Comparison of ENCODE assay signal across 15 mouse cellular contexts in genomic region chr9:23060526-23060925, GRCm38 (mm10).
A peak's percentile ranks its signal among the peaks of the same experiment; 100 is the strongest.
DNase-seq lines count a peak whose midpoint lies in the region; ATAC-seq and TF ChIP-seq lines count a peak whose summit lies in the region.
"Had no signal": no experiment of that assay in that cellular context is flagged by ENCODE, and none has a peak within 500 bp of the region (broad histone marks: within the 10 kb centered on the region; RNA-seq: fewer than 3 reads in every experiment).

No protein-coding gene starts in this region.

- ATAC-seq in forebrain, postnatal 0 days: no peak
- no peak for ATAC-seq in intestine, embryonic 14.5 days (replicated peaks; ENCODE audit: low FRiP score, low TSS enrichment, low read depth)
- no peak for ATAC-seq in intestine, embryonic 16.5 days
- no peak for ATAC-seq in midbrain, embryonic 16.5 days

- no peaks in the 10 kb centered on the region for H3K36me3 ChIP-seq in forebrain, embryonic 10.5 days (replicated peaks)
- H3K36me3 ChIP-seq in forebrain, postnatal 0 days (ENCODE audit: insufficient read depth): no peaks in the 10 kb centered on the region
- H3K36me3 ChIP-seq in intestine, embryonic 14.5 days (ENCODE audit: control insufficient read depth, insufficient read depth, low read length): no peaks in the 10 kb centered on the region
- H3K36me3 ChIP-seq in intestine, embryonic 16.5 days (ENCODE audit: control insufficient read depth, insufficient read depth, low read length): no peaks in the 10 kb centered on the region
- H3K36me3 ChIP-seq in midbrain, embryonic 10.5 days: no peaks in the 10 kb centered on the region
- no peaks in the 10 kb centered on the region for H3K36me3 ChIP-seq in midbrain, embryonic 16.5 days (ENCODE audit: control insufficient read depth, insufficient read depth, low read length)
- H3K36me3 ChIP-seq: hindbrain, embryonic 15.5 days; limb, embryonic 12.5 days had no signal

- no peak overlapping the region for H3K9ac ChIP-seq in forebrain, postnatal 0 days
- H3K9ac ChIP-seq in intestine, embryonic 14.5 days (ENCODE audit: low read length): no peak overlapping the region
- H3K9ac ChIP-seq in intestine, embryonic 16.5 days (ENCODE audit: low read depth, low read length): no peak overlapping the region
- H3K9ac ChIP-seq in midbrain, embryonic 16.5 days (ENCODE audit: low read depth, low read length): no peak overlapping the region
- H3K9ac ChIP-seq: hindbrain, embryonic 15.5 days; limb, embryonic 12.5 days had no signal

- no peak overlapping the region for H3K4me3 ChIP-seq in forebrain, embryonic 10.5 days
- H3K4me3 ChIP-seq in forebrain, postnatal 0 days (ENCODE audit: low read depth, low read length): no peak overlapping the region
- no peak overlapping the region for H3K4me3 ChIP-seq in intestine, embryonic 14.5 days (ENCODE audit: low read depth, low read length)
- H3K4me3 ChIP-seq in intestine, embryonic 16.5 days (ENCODE audit: low read length): no peak overlapping the region
- H3K4me3 ChIP-seq in midbrain, embryonic 10.5 days: no peak overlapping the region
- no peak overlapping the region for H3K4me3 ChIP-seq in midbrain, embryonic 16.5 days (ENCODE audit: low read depth, low read length)
- H3K4me3 ChIP-seq: gastrocnemius, adult 2 months; hindbrain, embryonic 15.5 days; limb, embryonic 12.5 days had no signal

- peaks cover 33% of the 10 kb centered on the region for H3K27me3 ChIP-seq in forebrain, embryonic 10.5 days (ENCODE audit: poor library complexity, severe bottlenecking)
- no peaks in the 10 kb centered on the region for H3K27me3 ChIP-seq in forebrain, postnatal 0 days (ENCODE audit: insufficient read depth, low read length)
- H3K27me3 ChIP-seq in intestine, embryonic 14.5 days (replicated peaks; ENCODE audit: control insufficient read depth, insufficient read depth, low read length): no peaks in the 10 kb centered on the region
- no peaks in the 10 kb centered on the region for H3K27me3 ChIP-seq in intestine, embryonic 16.5 days (replicated peaks; ENCODE audit: control insufficient read depth, insufficient read depth, low read length)
- H3K27me3 ChIP-seq in midbrain, embryonic 10.5 days (ENCODE audit: low read depth, poor library complexity, severe bottlenecking): peaks cover 15% of the 10 kb centered on the region; the same call in 1 of the 2 replicates
- H3K27me3 ChIP-seq in midbrain, embryonic 16.5 days (ENCODE audit: control insufficient read depth, insufficient read depth, low read depth, low read length): no peaks in the 10 kb centered on the region; the same call in 1 of the 2 replicates
- H3K27me3 ChIP-seq: limb, embryonic 12.5 days had no signal

- peaks cover 32% of the 10 kb centered on the region for H3K4me1 ChIP-seq in forebrain, embryonic 10.5 days
- peaks cover 12% of the 10 kb centered on the region for H3K4me1 ChIP-seq in forebrain, postnatal 0 days (ENCODE audit: insufficient read depth)
- peaks cover 35% of the 10 kb centered on the region for H3K4me1 ChIP-seq in intestine, embryonic 14.5 days (replicated peaks; ENCODE audit: control insufficient read depth, insufficient read depth, low read length)
- peaks cover 25% of the 10 kb centered on the region for H3K4me1 ChIP-seq in intestine, embryonic 16.5 days (ENCODE audit: control insufficient read depth, insufficient read depth, low read length)
- H3K4me1 ChIP-seq in midbrain, embryonic 10.5 days: peaks cover 32% of the 10 kb centered on the region
- peaks cover 13% of the 10 kb centered on the region for H3K4me1 ChIP-seq in midbrain, embryonic 16.5 days (ENCODE audit: control insufficient read depth, insufficient read depth, low read length)

- 0 out of 2 replicates have a peak overlapping the region, but pooled peaks have one; percentile 27 for H3K27ac ChIP-seq in forebrain, embryonic 10.5 days
- H3K27ac ChIP-seq in forebrain, postnatal 0 days (ENCODE audit: low read depth, low read length): no peak overlapping the region
- H3K27ac ChIP-seq in intestine, embryonic 14.5 days (ENCODE audit: low read depth): peak overlapping the region; percentile 74; the same call in 1 of the 2 replicates
- H3K27ac ChIP-seq in intestine, embryonic 16.5 days (ENCODE audit: low read length): no peak overlapping the region
- peak overlapping the region; percentile 74 for H3K27ac ChIP-seq in midbrain, embryonic 10.5 days (replicated peaks)
- H3K27ac ChIP-seq in midbrain, embryonic 16.5 days (ENCODE audit: low read length): no peak overlapping the region
- H3K27ac ChIP-seq: gastrocnemius, adult 2 months; hindbrain, embryonic 15.5 days had no signal

- DNase-seq in forebrain, embryonic 10.5 days (ENCODE audit: extremely low spot score, low spot score): no peak
- DNase-seq in forebrain, postnatal 0 days: no peak
- no peak for DNase-seq in intestine, embryonic 14.5 days (ENCODE audit: low spot score)
- DNase-seq in midbrain, embryonic 10.5 days (ENCODE audit: low spot score): peak; percentile 16
- DNase-seq in embryo, embryonic 10.5 days (ENCODE audit: low spot score): peak; percentile 36
- no peak for DNase-seq in gastrocnemius, postnatal 25 days
- DNase-seq: adrenal gland, adult 8-10 months; cerebellum, adult 8-10 months; gastrocnemius, adult 2 months; kidney, postnatal 14 days had no signal

- TF ChIP-seq CTCF in forebrain, postnatal 0 days (IDR thresholded peaks at IDR 0.05; ENCODE audit: low read depth): no peak

- H3K9me3 ChIP-seq in forebrain, embryonic 10.5 days: no peaks in the 10 kb centered on the region
- H3K9me3 ChIP-seq in forebrain, postnatal 0 days (ENCODE audit: low read length): no peaks in the 10 kb centered on the region
- no peaks in the 10 kb centered on the region for H3K9me3 ChIP-seq in intestine, embryonic 14.5 days (ENCODE audit: control insufficient read depth, low read length)
- H3K9me3 ChIP-seq in intestine, embryonic 16.5 days (ENCODE audit: control insufficient read depth, low read length): no peaks in the 10 kb centered on the region
- H3K9me3 ChIP-seq in midbrain, embryonic 10.5 days (replicated peaks): no peaks in the 10 kb centered on the region
- no peaks in the 10 kb centered on the region for H3K9me3 ChIP-seq in midbrain, embryonic 16.5 days (replicated peaks; ENCODE audit: control insufficient read depth, low read length, poor library complexity, severe bottlenecking)
- H3K9me3 ChIP-seq: hindbrain, embryonic 15.5 days; limb, embryonic 12.5 days had no signal

- no peak overlapping the region for H3K4me2 ChIP-seq in forebrain, postnatal 0 days (ENCODE audit: low read depth)
- H3K4me2 ChIP-seq in intestine, embryonic 14.5 days (ENCODE audit: low read length): no peak overlapping the region
- H3K4me2 ChIP-seq in intestine, embryonic 16.5 days (ENCODE audit: low read depth, low read length): no peak overlapping the region
- H3K4me2 ChIP-seq in midbrain, embryonic 16.5 days (ENCODE audit: low read length): no peak overlapping the region
- H3K4me2 ChIP-seq: heart, embryonic 11.5 days; hindbrain, embryonic 15.5 days; limb, embryonic 12.5 days had no signal

Comparison
In these comparisons a context has a peak if more than half of its experiments do, and no peak if none do; other contexts are left out.
1. H3K27ac ChIP-seq: peak in forebrain, embryonic 10.5 days (single experiment), intestine, embryonic 14.5 days (single experiment) and midbrain, embryonic 10.5 days (single experiment); none in forebrain, postnatal 0 days (single experiment), intestine, embryonic 16.5 days (single experiment) and midbrain, embryonic 16.5 days (single experiment).
2. DNase-seq: peak in midbrain, embryonic 10.5 days (single experiment) and embryo, embryonic 10.5 days (single experiment); none in forebrain, embryonic 10.5 days (single experiment), forebrain, postnatal 0 days (single experiment), intestine, embryonic 14.5 days (single experiment) and gastrocnemius, postnatal 25 days (single experiment).